Mouse (Mus musculus) neural tube, embryonic 14.5 days (tissue): ENCODE measurements around the gene D8Ertd738e. TPM values are rescaled to one million over a fixed set of nuclear protein-coding genes. Genes with fewer than 3 reads are reported as not detected.

Experiments used
- ATAC-seq: fragments of 200-750 bp; cut with Nextera tagmentation; 2 replicates; pipeline ENCODE4 v1.8.0; 2017; ENCODE audit warnings: low read depth, mild to moderate bottlenecking, moderate TSS enrichment, moderate library complexity
- H3K27ac ChIP-seq: fragments of 300-500 bp; sonication (generic); 2 replicates; pipeline ENCODE4 v1.5.1; 2014; ENCODE audit warnings: low read depth, mild to moderate bottlenecking, control low read depth, low read length, moderate library complexity, mixed read lengths
- H3K27me3 ChIP-seq: fragments of 300-500 bp; sonication (generic); 2 replicates; pipeline ENCODE4 v1.6.1; 2014; ENCODE audit warnings: low read length; ENCODE audit not compliant: control insufficient read depth, insufficient read depth
- H3K36me3 ChIP-seq: fragments of 300-500 bp; sonication (generic); 2 replicates; pipeline ENCODE4 v1.6.1; 2014; ENCODE audit warnings: low read length, mixed read lengths; ENCODE audit not compliant: control insufficient read depth, insufficient read depth
- H3K4me1 ChIP-seq: fragments of 300-500 bp; sonication (generic); 2 replicates; pipeline ENCODE4 v1.6.1; 2014; ENCODE audit warnings: low read length; ENCODE audit not compliant: control insufficient read depth, insufficient read depth
- H3K4me2 ChIP-seq: fragments of 300-500 bp; sonication (generic); 2 replicates; pipeline ENCODE4 v1.6.1; 2014; ENCODE audit warnings: mild to moderate bottlenecking, low read depth, low read length, control low read depth
- H3K4me3 ChIP-seq: fragments of 300-500 bp; sonication (generic); 2 replicates; pipeline ENCODE4 v1.5.1; 2014; ENCODE audit warnings: low read depth, low read length, control low read depth, mixed read lengths
- H3K9ac ChIP-seq: fragments of 300-500 bp; sonication (generic); replicated peaks from 2 replicates; pipeline ENCODE4 v1.6.1; 2014; ENCODE audit warnings: low read depth, mild to moderate bottlenecking, control low read depth, low read length, mixed read lengths
- H3K9me3 ChIP-seq: fragments of 300-500 bp; sonication (generic); 2 replicates; pipeline ENCODE4 v1.6.1; 2016; ENCODE audit warnings: low read length; ENCODE audit not compliant: control insufficient read depth
- whole genome bisulfite sequencing: fragments of 180-500 bp; shearing (Covaris S2); extraction: QIAGEN DNeasy Blood & Tissue Kit; methylation state at CpG from one replicate; pipeline ENCODE4 v1.1.7; 2014; 5-methylcytosine and 5-hydroxymethylcytosine counted together
- polyA plus RNA-seq: library from polyadenylated mRNA; unstranded; fragments of >200 nt; fragmentation: Nextera tagmentation; extraction: Ambion mirVana; gene quantifications from 2 replicates; pipeline ENCODE4 v1.2.1, GENCODE M21; 2014

Gene D8Ertd738e
- polyA plus RNA-seq, 1 experiment from 2014 or later = 294 TPM

DNA sequence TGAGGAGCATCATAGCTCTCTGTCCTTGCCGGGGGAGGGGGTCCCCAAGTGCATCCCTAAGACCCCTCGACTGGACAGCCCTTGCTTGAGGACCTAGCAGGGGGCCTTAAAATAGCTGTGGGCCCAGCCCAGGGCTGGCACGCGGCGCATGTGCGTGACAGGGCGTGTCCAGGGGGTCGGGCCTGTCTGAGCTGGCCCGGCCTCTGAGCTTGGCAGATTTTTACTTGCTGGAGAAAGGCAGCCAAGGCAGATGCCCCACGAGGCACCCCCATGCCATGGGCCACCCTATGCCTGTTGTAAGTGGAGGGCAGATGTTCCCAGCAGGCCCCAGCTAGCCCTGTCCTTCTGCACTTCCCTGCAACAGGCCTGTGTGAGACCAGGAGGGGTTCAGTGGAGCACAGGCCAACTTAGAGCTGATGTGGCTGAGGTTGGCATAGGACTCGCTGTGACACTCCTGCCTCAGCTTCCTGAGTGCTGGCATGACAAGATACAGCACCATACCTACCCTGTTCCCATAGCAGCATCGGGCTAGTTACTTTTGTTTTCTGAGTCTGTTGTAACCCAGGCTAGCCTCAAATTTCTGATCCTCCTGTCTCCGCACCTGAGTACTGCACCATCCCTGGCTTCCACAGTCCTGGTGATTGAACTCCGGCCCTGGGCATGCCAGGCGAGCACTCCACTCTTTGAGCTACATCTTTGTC is 47.8 kb downstream of the D8Ertd738e start:
- 56% methylated on average over 15 of the region's 15 CpGs for WGBS
- Histone ChIP-seq H3K27me3 (no peaks in the 10 kb centered on the region), H3K4me2 (peak overlapping the region; percentile 60), H3K36me3 (no peaks in the 10 kb centered on the region), H3K4me1 (peaks cover 14% of the 10 kb centered on the region), H3K9me3 (no peaks in the 10 kb centered on the region), H3K9ac (peak overlapping the region; percentile 60), H3K27ac (peak overlapping the region; percentile 52; the same call in 1 of the 2 replicates), H3K4me3 (peak overlapping the region; percentile 35)
- no peak for ATAC-seq

DNA sequence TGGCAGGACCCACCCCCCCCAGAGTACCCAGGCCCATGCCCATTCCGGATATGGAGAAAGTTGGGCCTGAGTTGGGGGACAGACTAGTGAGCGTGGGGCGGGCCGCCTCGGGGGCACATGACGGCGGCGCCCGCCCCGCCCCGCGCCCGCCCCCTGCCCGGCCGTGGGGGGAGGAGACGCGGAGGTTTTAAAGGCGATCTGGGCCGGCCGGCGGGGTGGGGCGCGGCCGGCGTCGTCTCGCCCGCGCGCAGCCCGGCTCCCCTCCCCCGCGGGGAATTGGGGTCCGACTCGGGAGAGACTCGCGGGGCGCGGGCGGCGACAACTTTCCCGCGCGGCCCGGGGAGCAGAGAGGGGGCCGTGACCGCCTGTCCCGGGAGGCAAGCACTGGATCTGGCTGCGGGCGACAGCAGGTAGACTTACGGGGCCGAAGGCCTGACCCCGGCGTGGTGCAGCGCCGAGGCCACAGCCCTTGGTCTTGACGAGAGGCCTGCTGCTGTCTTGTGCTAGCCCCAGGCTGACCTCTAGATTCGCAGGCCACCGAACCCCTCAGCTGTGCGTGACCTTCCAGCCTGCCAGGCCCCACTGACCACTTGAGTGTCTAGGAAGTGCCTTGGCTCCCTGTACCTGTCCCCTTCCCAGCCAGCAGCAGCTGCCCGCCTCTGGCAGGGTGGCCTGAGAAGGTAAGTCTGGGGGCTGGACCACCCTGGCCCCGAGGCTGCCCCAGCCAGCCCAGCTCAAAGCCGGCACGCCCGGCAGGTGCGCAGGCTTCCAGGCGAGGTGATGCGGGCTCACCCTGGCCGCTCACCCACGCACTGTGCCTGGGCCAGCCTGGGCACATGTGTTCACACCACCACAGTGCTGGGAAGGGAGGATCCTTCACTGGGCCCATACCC is 48.6 kb downstream of the D8Ertd738e start:
- WGBS = 10% methylated on average over 36 of the region's 70 CpGs
- peak overlapping the region; percentile 60 for H3K9ac ChIP-seq
- no peaks in the 10 kb centered on the region for H3K36me3 ChIP-seq
- H3K27me3 ChIP-seq = no peaks in the 10 kb centered on the region
- ATAC-seq = no peak
- H3K4me1 ChIP-seq = peaks cover 14% of the 10 kb centered on the region
- peak overlapping the region; percentile 66 for H3K27ac ChIP-seq
- H3K4me2 ChIP-seq = peak overlapping the region; percentile 60
- peak overlapping the region; percentile 35 for H3K4me3 ChIP-seq
- no peaks in the 10 kb centered on the region for H3K9me3 ChIP-seq

DNA sequence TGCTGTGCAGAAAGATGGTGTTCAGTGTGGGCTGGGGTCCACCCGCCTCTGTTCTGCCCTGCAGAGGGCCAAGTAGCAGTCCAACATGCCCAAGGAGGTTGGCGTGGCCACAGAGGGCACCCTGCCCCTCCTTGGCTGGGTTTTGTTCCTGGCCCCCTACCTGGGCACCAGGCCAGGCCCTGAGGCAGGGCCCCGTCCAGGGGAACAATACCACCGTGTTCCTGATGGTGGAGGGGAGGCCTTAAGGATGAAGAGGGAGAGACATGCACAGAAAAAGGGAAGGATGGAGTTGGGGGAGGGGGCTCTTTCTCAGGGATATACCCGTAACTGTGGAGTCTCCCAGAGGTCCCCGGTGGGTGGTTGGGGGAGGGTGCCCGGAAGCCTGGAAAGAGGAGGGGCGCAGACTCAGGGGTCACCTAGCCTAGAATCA is 49.4 kb downstream of the D8Ertd738e start:
- H3K4me2 ChIP-seq = peak overlapping the region; percentile 60
- peak overlapping the region; percentile 35; the same call in 1 of the 2 replicates for H3K4me3 ChIP-seq
- H3K36me3 ChIP-seq = no peaks in the 10 kb centered on the region
- peaks cover 14% of the 10 kb centered on the region for H3K4me1 ChIP-seq
- H3K9ac ChIP-seq = no peak overlapping the region
- no peaks in the 10 kb centered on the region for H3K9me3 ChIP-seq
- WGBS = 17% methylated on average over 8 of the region's 8 CpGs
- H3K27ac ChIP-seq = peak overlapping the region; percentile 66
- H3K27me3 ChIP-seq = no peaks in the 10 kb centered on the region
- ATAC-seq = no peak

DNA sequence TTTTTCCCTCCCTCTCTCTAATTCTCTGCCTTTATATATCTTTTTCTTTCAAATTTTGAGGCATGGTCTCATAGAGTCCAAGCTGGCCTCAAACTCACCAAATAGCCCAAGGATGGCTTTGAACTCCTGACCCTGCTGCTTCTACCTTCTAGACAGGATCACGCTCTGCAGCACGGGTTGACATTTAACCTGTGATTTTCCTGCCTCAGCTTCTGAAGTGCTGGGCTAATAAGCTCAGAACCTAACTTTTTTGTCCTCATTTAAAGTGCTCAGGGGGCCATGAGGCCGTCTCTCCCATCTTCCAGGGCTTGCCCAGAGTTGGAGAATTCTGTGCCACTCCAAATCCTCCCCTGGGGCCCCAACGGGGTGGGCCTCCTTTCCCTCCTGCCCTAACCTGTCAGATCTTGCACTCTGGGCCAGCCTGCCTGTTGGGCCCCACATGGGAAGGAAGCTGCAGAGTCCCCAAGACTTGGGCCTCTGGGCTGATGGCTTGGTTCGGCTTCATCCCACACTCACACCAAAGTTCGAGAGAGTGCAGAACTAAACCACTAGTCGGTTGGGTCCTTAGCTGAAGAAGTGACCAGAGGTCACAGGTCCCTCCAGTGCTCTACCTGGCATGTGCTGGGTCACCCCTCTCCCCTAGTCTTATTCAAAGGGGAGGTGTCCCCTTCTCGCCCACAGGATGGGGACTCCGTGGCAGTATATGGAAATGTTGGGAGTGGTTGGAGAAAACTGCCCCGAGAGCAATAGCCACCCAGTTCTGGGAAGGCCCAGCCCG is 50.0 kb downstream of the D8Ertd738e start:
- H3K36me3 ChIP-seq = no peaks in the 10 kb centered on the region
- peak overlapping the region; percentile 66 for H3K27ac ChIP-seq
- 58% methylated on average over 11 of the region's 11 CpGs for WGBS
- no peak for ATAC-seq
- H3K9me3 ChIP-seq = no peaks in the 10 kb centered on the region
- no peak overlapping the region for H3K9ac ChIP-seq
- no peak overlapping the region for H3K4me2 ChIP-seq
- no peaks in the 10 kb centered on the region for H3K27me3 ChIP-seq
- H3K4me3 ChIP-seq = no peak overlapping the region
- H3K4me1 ChIP-seq = peaks cover 14% of the 10 kb centered on the region

DNA sequence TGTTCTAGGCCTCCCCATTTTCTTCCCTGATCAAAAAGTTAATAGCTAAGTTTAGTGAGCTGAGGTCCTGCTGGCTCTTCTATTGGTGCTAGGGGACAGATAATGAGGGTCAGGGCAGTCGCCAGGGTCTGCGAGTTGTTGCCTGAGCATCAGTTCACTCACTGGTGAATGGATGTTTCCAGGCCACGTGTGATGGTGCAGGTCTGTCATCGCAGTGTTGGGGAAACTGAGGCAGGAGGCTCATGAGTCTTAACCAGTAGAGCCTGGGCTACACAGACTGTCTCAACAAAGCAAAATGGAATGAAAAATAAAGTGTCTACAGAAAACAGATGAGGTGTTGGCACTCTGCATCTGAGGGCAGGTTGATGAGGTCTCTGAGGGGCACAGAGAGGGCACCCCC is 50.6 kb downstream of the D8Ertd738e start:
- Histone ChIP-seq H3K9ac (no peak overlapping the region), H3K27me3 (no peaks in the 10 kb centered on the region), H3K9me3 (no peaks in the 10 kb centered on the region), H3K4me1 (peaks cover 14% of the 10 kb centered on the region), H3K4me2 (no peak overlapping the region), H3K27ac (peak overlapping the region; percentile 88; the same call in 1 of the 2 replicates), H3K4me3 (no peak overlapping the region), H3K36me3 (no peaks in the 10 kb centered on the region)
- no peak for ATAC-seq
- WGBS = 19% methylated on average over 4 of the region's 4 CpGs

DNA sequence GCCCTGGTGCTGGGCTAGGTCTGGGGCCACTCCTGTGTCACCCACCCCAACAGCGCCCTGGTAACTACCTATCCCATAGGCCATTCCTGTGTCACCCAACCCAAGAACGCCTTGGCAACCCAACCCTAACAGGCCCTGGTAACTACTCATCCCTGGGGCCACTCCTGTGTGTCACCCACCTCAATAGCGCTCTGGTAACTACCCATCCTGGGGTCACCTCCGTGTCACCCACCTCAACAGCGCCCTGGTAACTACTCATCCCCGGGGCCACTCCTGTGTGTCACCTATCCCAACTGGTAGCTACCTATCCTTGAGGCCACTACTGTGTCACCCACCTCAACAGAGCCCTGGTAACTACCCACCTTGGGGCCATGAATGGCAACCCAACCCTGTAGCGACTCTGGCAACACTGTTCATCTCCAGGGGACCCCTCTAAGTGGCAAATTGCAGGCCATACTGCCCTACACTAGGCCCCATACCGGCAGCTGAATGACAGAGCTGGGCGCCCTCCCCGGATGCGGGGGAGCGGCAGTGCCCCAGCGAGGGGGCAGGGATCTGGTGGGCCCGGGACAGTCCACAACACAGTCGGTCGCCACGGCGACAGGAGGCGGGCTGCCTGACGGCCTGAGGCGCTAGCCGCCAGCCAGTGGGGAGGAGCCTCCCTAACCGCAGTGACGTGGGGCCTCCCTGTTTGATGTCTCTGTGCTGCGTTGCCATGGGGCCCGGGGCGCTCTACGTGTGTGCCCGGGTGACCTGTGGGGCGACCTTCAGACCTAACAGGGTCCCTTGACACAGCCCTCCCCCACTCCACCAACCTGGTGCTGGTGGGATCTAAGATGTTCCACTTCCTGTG is 51.4 kb downstream of the D8Ertd738e start:
- peak; percentile 75 for ATAC-seq
- Histone ChIP-seq H3K9ac (peak overlapping the region; percentile 46), H3K36me3 (no peaks in the 10 kb centered on the region), H3K9me3 (no peaks in the 10 kb centered on the region), H3K4me3 (peak overlapping the region; percentile 34), H3K27ac (peak overlapping the region; percentile 88), H3K4me2 (peak overlapping the region; percentile 64), H3K4me1 (peaks cover 14% of the 10 kb centered on the region), H3K27me3 (no peaks in the 10 kb centered on the region)
- WGBS = 3% methylated on average over 29 of the region's 30 CpGs

DNA sequence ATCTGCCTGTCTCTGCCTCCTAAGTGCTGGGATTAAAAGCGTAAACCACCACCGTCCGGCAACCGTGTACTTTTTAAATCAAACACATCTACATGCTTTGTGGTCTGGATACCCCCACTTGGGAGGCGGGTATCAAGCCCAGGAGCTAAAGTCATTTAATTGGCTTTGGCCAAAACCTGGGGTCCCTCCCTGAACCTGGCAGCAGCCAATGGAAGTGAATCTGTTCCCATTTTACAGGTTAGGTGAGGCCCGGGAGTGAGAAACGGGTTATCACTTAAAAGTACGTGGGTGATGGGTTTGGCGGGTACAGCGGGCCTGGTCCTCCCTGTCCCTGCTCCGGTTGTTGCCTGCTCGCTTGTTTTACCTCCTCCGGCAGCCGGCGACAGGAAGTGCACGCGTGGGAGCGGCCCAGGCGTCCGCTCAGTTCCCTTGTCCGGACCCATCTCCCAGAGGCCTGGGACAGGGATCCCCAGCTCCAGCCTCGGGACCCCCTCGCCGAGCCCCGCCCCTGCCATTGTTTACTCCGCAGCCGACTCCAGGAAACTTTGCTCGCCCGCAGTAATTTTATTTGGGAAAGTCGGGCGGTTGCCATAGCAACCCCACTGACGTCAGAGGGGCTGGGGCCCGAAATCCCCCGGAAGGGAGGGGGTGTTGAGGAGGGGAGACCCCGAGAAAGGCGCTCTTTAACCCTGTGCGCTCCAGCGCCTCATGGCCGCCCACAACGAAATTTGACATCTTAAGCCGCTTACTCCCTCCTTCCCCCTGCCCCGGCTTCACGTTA is 52.2 kb downstream of the D8Ertd738e start:
- WGBS = 3% methylated on average over 42 of the region's 43 CpGs
- Histone ChIP-seq H3K4me2 (peak overlapping the region; percentile 64), H3K9ac (peak overlapping the region; percentile 1; the same call in 1 of the 2 replicates), H3K4me3 (peak overlapping the region; percentile 34), H3K36me3 (no peaks in the 10 kb centered on the region), H3K9me3 (no peaks in the 10 kb centered on the region), H3K4me1 (peaks cover 14% of the 10 kb centered on the region), H3K27ac (peak overlapping the region; percentile 88), H3K27me3 (no peaks in the 10 kb centered on the region)
- peak; percentile 29 for ATAC-seq
